Mouse (Mus musculus): ENCODE measurements around the gene Taf6l.

- TF ChIP-seq CTCF (IDR thresholded peaks at IDR 0.05) (no peak), EP300 (IDR thresholded peaks at IDR 0.05) (no peak)
Observed at GRCm38 (mm10) chr19:8830664-8831063, 44.4 kb upstream of the Taf6l start.

Measured in lung, postnatal 0 days (tissue).